Mouse (Mus musculus): ENCODE measurements at regions not wholly inside any gene's neighbourhood (a gene's known extent, or its start where the extent isn't known, plus 50 kb on each side); places are given as distances from the start of the nearest gene placed in this dataset.

DNA sequence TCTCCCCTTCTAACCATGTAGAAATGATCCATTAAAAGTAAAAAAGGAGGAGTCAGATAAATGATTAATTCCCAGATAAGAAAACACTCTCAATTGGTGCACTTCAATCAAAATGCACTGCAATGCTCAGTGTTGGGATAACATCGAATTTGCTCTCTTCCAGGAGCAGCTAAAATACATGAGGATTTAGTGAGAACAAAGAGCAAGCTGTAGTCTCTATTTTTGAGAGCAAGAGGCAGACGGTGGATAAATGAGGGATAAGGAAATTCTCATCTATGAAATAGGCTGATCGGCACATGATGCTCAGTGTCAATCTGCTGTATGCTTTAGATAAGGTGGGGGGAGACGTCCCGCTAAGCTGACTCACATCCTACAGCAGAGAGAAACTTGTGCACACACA is 1254.1 kb downstream of the Fscb start:
- DNase-seq (ENCODE audit: low read depth, low spot score), result peak; percentile 16

Data from brain, adult 2 months (tissue).